Mouse (Mus musculus): ENCODE data around the gene P3h3.
"Not testable (repeated sequence)": the region's sequence is repeated elsewhere in the genome, so short reads cannot be mapped to it uniquely, and the experiment has no call there.

The P3h3 gene

DNA sequence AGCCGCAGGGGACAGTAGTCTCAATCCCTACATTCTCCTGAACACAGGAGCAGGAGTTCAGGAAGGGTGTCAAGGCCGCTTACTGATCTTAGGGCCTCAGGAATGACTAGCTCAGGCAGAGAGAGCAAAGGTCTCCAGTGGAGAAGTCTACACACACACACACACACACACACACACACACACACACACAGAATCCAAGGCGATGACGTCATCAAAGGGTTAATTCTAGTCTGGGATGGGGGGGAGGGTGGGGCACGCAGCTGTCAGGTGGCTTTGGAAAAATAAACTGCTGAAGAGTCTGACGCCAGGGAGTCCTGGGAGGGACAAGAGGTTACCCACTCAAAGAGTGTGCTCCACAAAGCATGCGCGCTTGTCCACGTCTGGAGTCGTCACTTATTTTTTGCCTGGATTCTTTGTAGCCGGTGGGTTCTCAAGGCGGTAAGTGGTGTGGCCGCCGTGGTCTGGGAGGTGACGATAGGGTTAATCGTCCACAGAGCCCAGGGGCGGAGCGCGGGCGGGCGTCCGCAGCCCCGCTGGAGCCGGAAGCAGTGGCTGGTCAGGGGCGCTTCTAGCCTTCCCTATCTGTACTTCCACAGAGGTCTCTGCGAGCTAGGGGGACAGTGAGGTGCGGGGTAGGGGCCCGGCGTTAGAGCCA is 49.1 kb downstream of the P3h3 start, which contains the start of gene Spsb2:
Spsb2 (plus strand) TSS at position 304 of the 655 bp plus-strand sequence.
- DNase-seq = peak; percentile 86

DNA sequence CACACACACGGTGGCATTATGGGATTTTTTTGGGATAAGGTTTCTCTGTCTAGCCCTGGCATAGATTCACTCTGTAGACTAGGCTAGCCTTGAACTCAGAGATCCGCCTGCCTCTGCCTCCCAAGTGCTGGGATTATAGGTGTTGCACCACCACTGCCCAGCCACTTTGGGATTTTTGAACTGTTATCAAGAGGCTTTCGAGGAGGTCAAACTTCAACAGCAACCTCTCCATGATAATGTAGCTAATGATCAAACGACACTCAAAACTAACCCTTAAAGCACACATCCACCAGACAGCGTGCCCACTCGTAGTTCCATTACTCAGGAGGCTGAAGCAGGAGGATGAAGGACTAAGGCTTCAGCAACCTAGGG is 49.6 kb downstream of the P3h3 start:
- DNase-seq = no peak

- no peak for DNase-seq
These were observed 50.2 kb downstream of the P3h3 start for GRCm38 (mm10) chr6:124807366-124807765.

GRCm38 (mm10) chr6:124806446-124807140 is 51.0 kb downstream of the P3h3 start:
- DNase-seq = no peak

GRCm38 (mm10) chr6:124805341-124806321 is 51.9 kb downstream of the P3h3 start:
- DNase-seq = peak; percentile 95

- DNase-seq = no peak
These were observed 53.2 kb downstream of the P3h3 start for GRCm38 (mm10) chr6:124804341-124804740.

DNA sequence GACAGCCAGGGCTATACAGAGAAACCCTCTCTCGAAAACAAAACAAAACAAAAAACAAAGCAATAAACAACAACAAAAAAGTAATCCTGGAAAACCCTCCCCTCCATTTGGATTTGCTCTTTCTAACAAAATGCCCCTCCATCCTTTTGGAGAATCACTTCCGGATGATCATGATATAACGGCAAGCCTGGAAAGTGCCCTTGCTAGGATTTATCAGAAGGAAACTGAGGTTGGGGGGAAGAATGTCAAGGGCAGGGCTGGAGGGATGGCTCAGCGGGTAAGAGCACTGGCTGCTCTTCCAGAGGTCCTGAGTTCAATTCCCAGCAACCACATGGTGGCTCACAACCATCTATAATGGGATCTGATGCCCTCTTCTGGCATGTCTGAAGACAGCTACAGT is 53.9 kb downstream of the P3h3 start:
- DNase-seq = not testable (repeated sequence)

GRCm38 (mm10) chr6:124803061-124803460 is 54.5 kb downstream of the P3h3 start:
- DNase-seq = no peak

- DNase-seq = not testable (repeated sequence)
These were observed 55.2 kb downstream of the P3h3 start for GRCm38 (mm10) chr6:124802400-124802799.

DNA sequence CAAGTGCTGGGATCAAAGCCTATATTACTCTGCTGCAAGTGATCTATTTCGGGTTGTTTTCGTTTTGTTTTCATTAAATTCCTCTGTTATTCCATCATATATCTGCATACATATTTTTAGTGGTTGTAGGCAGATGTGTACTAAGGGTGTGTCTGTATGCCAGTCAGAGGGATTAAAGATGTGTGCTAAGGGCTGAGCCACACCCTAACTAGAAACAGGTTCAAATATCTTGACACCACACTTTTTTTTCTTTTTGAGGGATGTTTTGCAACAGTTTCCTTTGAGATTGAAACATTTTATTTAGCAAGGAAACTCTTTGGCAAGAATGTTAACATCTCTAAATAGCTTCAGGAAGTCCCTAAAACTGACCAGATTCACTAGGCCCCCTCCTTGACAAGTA is 61.4 kb downstream of the P3h3 start:
- no peak for DNase-seq

GRCm38 (mm10) chr6:124795781-124796180 is 61.8 kb downstream of the P3h3 start:
- DNase-seq = peak; percentile 62

DNA sequence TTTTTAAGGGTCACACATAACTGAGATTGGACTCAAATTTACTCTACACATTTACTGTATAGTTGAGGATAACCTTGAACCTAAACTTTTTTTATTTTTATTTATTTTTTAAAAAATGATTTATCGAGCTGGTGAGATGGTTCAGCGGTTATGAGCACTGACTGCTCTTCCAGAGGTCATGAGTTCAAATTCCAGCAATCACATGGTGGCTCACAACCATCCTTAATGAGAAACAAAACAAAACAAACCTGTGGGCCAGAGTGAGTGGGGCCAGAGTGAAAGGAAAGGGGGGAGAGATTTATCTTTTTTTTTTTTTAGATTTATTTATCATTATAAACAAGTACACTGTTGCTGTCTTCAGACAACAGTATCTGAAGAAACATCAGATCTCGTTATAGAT is 65.6 kb downstream of the P3h3 start:
- peak; percentile 35 for DNase-seq
